Mouse (Mus musculus): ENCODE measurements around the gene Tsnax. TPM values are rescaled to one million over a fixed set of nuclear protein-coding genes. Genes with fewer than 3 reads are reported as not detected.
A peak's percentile ranks its signal among the peaks of the same experiment; 100 is the strongest.

Tsnax gene
- polyA plus RNA-seq, 1 experiment from 2014 or later: 128 TPM

DNA sequence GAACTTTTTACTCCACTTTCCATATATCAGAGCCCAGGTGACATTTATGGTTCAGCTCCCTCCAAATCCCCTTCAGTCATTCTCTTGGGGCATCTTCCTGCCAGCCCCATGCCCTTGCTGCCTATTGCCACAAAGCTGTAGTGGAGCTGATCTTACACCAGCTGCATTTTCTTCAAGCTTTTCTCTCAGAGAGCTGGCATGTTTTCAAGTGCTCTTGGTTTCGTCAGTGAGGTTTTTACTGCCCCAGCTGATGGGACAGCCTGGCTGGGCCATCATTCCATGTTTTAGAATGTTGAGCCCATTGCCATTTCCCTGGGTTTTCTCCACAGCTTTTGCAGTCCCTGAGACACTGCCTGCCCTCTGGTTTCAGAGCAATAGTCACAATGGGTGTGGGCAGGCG is 17.0 kb upstream of the Tsnax start:
- H3K4me1 ChIP-seq: no peaks in the 10 kb centered on the region
- no peak overlapping the region for H3K27ac ChIP-seq
- H3K4me3 ChIP-seq: no peak overlapping the region
- no peak for ATAC-seq
- H3K9ac ChIP-seq: no peak overlapping the region
- no peaks in the 10 kb centered on the region for H3K36me3 ChIP-seq (ENCODE audit: poor library complexity, severe bottlenecking)
- H3K9me3 ChIP-seq (replicated peaks): peaks cover 16% of the 10 kb centered on the region
- peaks cover 14% of the 10 kb centered on the region for H3K27me3 ChIP-seq
- H3K4me2 ChIP-seq: no peak overlapping the region
- 74% methylated on average over 2 of the region's 2 CpGs for WGBS

DNA sequence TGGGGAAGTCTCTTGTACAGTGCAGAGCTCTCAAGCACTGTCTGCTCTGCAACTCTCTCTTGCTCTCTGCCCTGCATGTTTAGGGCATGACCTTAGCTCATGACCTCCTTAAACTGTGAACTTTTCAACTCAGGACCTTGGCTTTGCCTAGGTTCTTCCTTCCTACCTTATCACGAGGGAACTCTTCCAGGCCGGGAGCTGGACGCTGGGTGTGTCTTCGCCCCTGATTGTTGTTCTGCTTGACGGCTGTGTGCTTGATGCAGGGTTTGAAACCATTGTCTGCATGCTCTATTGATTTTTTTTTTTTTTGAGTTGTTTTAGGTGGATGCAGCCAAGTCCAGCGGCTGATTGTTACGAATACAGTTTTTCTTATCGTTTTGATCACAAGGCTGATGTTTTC is 11.3 kb downstream of the Tsnax start:
- H3K36me3 ChIP-seq (ENCODE audit: poor library complexity, severe bottlenecking): peaks cover 63% of the 10 kb centered on the region
- ATAC-seq: no peak
- WGBS: 93% methylated on average over 8 of the region's 8 CpGs

DNA sequence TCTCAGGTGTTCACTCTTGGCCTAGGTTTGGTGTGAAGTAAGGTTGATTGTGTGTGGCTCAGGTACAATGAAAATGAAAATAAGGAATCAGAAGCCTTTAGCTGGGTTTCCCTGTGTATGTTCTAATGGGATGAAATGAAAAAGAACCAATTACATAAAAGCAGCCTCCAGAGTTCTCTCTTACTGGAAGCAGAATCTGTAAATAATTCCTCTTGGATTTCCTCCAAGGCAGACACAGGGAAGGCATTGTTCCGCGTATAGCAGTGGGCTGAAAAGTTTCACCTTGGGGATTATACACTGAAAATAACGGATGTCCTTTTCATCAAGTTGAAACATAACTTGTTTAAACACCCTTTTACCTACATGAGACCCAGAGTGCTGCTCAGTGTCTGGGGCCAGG is 14.4 kb downstream of the Tsnax start:
- H3K4me2 ChIP-seq: no peak overlapping the region
- peak overlapping the region; percentile 10; the same call in 1 of the 2 replicates for H3K27ac ChIP-seq
- H3K4me3 ChIP-seq: no peak overlapping the region
- 49% methylated on average over 3 of the region's 3 CpGs for WGBS
- ATAC-seq: no peak
- peaks cover 82% of the 10 kb centered on the region for H3K36me3 ChIP-seq (ENCODE audit: poor library complexity, severe bottlenecking)
- H3K9me3 ChIP-seq (replicated peaks): no peaks in the 10 kb centered on the region
- H3K9ac ChIP-seq: no peak overlapping the region
- H3K4me1 ChIP-seq: peaks cover 9% of the 10 kb centered on the region; the same call in 1 of the 2 replicates
- no peaks in the 10 kb centered on the region for H3K27me3 ChIP-seq

More for the DNA sequence above, 11.3 kb downstream of the Tsnax start:
- Histone ChIP-seq H3K9me3 (replicated peaks) (no peaks in the 10 kb centered on the region), H3K4me1 (peaks cover 9% of the 10 kb centered on the region; the same call in 1 of the 2 replicates), H3K9ac (no peak overlapping the region), H3K4me3 (no peak overlapping the region), H3K27ac (no peak overlapping the region), H3K27me3 (no peaks in the 10 kb centered on the region), H3K4me2 (no peak overlapping the region)

DNA sequence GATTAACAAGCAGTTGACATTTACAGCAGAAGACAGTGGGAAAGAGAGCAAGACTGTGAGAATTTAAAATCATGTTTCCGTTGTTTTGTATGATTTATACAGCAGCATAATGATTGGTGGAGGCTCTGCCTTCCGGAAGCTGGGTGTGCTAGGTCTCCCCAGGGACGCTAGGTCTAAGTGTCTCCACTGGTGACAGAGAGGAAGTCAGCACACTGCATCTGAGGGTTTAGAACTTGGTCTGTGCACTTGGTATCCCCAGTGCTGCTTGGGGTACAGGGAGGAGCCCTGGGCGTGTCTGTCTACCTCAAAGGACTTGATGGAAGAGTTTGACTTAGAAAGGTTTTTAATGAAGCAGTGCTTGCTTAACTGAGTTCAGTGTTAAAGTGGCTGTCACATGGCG is 16.0 kb downstream of the Tsnax start:
- ATAC-seq: no peak
- 93% methylated on average over 5 of the region's 5 CpGs for WGBS
- Histone ChIP-seq H3K4me1 (peaks cover 9% of the 10 kb centered on the region; the same call in 1 of the 2 replicates), H3K27ac (no peak overlapping the region), H3K9ac (no peak overlapping the region), H3K9me3 (replicated peaks) (no peaks in the 10 kb centered on the region), H3K36me3 (ENCODE audit: poor library complexity, severe bottlenecking) (peaks cover 96% of the 10 kb centered on the region), H3K4me2 (no peak overlapping the region), H3K27me3 (no peaks in the 10 kb centered on the region), H3K4me3 (no peak overlapping the region)

DNA sequence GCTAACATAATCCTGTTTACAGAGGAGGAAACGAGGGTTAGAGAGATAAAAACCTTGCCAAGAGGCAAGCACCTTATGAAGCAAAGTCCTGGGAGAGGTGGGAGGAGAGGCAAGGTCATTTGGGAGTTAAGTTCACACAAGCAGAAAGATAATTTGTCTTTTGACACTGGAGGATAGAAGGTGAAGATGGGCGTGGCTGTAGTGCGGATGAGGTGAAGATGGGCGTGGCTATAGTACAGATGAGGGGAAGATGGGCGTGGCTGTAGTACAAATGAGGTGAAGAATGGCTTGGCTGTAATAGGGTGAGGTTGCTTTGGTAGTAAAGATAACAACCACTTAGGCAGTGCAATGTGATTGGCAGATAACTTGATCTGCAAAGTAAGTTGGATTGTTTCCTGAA is 18.5 kb downstream of the Tsnax start:
- Histone ChIP-seq H3K27ac (no peak overlapping the region), H3K36me3 (ENCODE audit: poor library complexity, severe bottlenecking) (peaks cover 88% of the 10 kb centered on the region), H3K4me2 (no peak overlapping the region), H3K9ac (no peak overlapping the region), H3K27me3 (no peaks in the 10 kb centered on the region), H3K9me3 (replicated peaks) (no peaks in the 10 kb centered on the region), H3K4me1 (peaks cover 14% of the 10 kb centered on the region; the same call in 1 of the 2 replicates), H3K4me3 (no peak overlapping the region)
- no peak for ATAC-seq
- WGBS: 89% methylated on average over 5 of the region's 5 CpGs

DNA sequence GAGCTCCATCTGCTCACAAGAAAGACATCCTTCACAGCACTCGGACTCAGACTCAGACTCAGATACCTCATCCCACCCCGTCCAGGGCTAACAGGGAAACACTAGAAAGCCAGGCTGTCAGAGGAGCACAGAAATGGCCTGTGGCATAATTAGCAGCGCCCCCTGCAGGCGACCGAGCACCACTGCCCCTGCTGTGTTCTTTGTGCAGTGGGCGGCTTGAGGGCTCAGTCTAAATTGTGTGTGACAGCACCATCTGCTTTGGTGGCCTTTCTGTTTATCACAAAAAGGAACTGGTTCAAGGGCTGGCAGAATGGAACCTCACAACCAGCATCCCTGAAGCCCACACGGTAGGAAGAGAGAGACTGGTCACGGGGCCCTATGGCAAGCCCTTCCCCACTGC is 21.9 kb downstream of the Tsnax start:
- H3K4me3 ChIP-seq: no peak overlapping the region
- no peaks in the 10 kb centered on the region for H3K27me3 ChIP-seq
- peak overlapping the region; percentile 31 for H3K27ac ChIP-seq
- H3K36me3 ChIP-seq (ENCODE audit: poor library complexity, severe bottlenecking): peaks cover 87% of the 10 kb centered on the region
- 0 out of 2 replicates have a peak, but pooled peaks cover 6% of the 10 kb centered on the region for H3K4me1 ChIP-seq
- no peak overlapping the region for H3K4me2 ChIP-seq
- no peak overlapping the region for H3K9ac ChIP-seq
- peak; percentile 70; the same call in 1 of the 2 replicates for ATAC-seq
- no peaks in the 10 kb centered on the region for H3K9me3 ChIP-seq (replicated peaks)
- 26% methylated on average over 8 of the region's 8 CpGs for WGBS

DNA sequence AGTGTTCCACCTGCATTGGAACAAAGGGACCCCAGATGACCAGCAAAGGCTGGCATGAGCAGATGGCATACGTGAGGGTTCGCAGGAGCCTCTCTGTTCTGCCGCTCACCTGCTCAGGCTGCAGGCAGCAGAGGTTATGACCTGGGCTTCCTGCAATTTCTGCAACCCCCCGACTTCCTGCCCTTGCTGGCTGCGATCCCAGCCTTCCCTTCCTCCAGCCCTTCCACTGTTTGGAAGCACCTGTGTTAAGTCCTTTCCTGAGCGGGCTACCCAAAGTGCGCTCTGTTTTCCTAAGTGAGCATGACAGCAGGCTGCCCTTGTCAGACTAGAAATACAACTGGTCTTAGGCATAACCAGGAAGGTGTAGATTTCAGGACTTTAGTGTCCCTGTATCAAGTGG is 24.3 kb downstream of the Tsnax start:
- 0 out of 2 replicates have a peak, but pooled peaks cover 6% of the 10 kb centered on the region for H3K4me1 ChIP-seq
- H3K4me3 ChIP-seq: no peak overlapping the region
- 96% methylated on average over 7 of the region's 7 CpGs for WGBS
- ATAC-seq: no peak
- no peak overlapping the region for H3K9ac ChIP-seq
- H3K36me3 ChIP-seq (ENCODE audit: poor library complexity, severe bottlenecking): peaks cover 78% of the 10 kb centered on the region
- H3K27ac ChIP-seq: no peak overlapping the region
- no peaks in the 10 kb centered on the region for H3K9me3 ChIP-seq (replicated peaks)
- no peaks in the 10 kb centered on the region for H3K27me3 ChIP-seq
- H3K4me2 ChIP-seq: no peak overlapping the region

DNA sequence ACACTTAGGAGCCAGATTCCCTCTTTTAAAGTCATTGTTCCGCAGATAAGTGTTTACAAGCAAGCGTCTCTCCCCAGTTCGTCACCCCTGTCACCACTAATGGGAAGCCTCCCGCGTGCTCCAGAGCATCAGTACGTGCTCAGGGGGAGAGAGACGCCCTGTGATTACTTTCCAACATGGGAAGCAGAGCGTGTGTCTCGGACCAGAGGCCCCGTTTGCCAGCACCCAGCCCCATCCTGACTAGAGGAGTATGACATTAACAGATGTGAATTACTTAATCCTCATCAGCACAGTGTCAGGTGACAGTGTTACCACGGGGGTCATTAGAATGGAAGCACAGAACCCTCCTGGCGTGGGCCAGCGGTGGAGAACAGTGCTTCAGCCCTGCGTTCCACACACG is 25.9 kb downstream of the Tsnax start:
- 0 out of 2 replicates have a peak, but pooled peaks cover 6% of the 10 kb centered on the region for H3K4me1 ChIP-seq
- peaks cover 62% of the 10 kb centered on the region for H3K36me3 ChIP-seq (ENCODE audit: poor library complexity, severe bottlenecking)
- no peak overlapping the region for H3K27ac ChIP-seq
- H3K27me3 ChIP-seq: no peaks in the 10 kb centered on the region
- 87% methylated on average over 15 of the region's 15 CpGs for WGBS
- no peak overlapping the region for H3K4me2 ChIP-seq
- no peak overlapping the region for H3K9ac ChIP-seq
- H3K9me3 ChIP-seq (replicated peaks): no peaks in the 10 kb centered on the region
- no peak overlapping the region for H3K4me3 ChIP-seq
- no peak for ATAC-seq

DNA sequence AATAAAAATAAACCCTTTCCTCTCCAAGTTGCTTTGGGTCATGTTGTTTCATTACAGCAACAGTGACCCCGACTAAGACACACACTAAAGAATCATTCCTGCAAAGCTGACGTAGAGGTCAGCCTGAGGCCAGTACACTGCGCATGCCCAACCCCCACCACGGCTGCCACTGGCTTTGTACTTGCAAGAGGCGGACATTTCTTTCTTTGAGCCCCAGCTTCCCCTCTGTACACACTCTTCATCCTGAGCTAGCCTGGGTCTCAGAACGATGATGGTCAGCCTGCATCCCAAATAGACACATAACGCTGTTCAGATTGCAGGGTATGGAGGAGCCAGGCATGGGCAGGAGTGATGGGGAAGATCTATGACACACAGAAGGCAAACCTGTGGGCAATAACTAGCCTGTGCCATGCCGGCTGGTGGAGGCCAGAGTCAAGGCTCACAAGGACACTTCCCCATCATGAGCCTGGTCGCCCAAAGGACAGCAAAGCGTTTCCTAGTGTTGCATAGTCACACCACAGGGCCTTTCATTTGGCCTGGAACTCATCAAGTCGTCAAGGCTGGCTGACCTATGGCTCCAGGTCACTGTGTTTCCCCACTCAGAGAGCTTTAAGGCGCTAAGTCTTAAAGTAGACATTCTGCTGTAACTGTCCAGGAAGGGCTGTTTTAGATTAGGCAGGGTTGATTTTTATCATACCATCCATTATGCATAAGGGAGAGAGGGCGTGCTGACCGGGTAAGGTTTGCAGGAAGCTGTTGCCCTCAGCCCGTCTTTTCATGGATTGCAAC is 28.0 kb downstream of the Tsnax start:
- ATAC-seq: no peak
- H3K4me3 ChIP-seq: no peak overlapping the region
- H3K9me3 ChIP-seq (replicated peaks): no peaks in the 10 kb centered on the region
- WGBS: 87% methylated on average over 15 of the region's 15 CpGs
- no peaks in the 10 kb centered on the region for H3K4me1 ChIP-seq
- no peaks in the 10 kb centered on the region for H3K27me3 ChIP-seq
- no peak overlapping the region for H3K4me2 ChIP-seq
- H3K27ac ChIP-seq: no peak overlapping the region
- no peak overlapping the region for H3K9ac ChIP-seq
- H3K36me3 ChIP-seq (ENCODE audit: poor library complexity, severe bottlenecking): peaks cover 51% of the 10 kb centered on the region

DNA sequence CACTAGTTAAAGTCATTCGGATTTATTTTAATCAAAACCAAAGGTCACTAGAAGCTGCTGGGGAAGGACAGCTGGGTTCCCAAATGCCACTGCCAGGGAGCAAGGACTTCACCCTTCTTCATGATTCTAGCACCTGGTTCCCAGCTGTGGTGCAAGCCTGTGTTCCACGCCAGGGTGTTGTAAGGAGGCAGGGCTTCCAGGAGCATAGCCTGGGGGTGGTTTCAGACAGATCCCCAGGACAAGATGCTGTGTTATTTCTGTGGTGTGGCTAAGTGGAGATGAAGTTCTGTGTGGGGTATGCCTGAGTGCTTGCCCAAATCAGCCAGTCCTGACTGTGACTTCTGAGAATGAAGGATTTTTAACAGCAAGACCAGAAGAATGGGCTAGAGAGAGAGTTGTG is 28.7 kb downstream of the Tsnax start:
- Histone ChIP-seq H3K36me3 (ENCODE audit: poor library complexity, severe bottlenecking) (peaks cover 45% of the 10 kb centered on the region), H3K4me2 (no peak overlapping the region), H3K4me1 (no peaks in the 10 kb centered on the region), H3K9ac (no peak overlapping the region), H3K4me3 (no peak overlapping the region), H3K9me3 (replicated peaks) (no peaks in the 10 kb centered on the region), H3K27ac (no peak overlapping the region), H3K27me3 (no peaks in the 10 kb centered on the region)
- WGBS: 77% methylated on average over 2 of the region's 2 CpGs
- ATAC-seq: no peak

DNA sequence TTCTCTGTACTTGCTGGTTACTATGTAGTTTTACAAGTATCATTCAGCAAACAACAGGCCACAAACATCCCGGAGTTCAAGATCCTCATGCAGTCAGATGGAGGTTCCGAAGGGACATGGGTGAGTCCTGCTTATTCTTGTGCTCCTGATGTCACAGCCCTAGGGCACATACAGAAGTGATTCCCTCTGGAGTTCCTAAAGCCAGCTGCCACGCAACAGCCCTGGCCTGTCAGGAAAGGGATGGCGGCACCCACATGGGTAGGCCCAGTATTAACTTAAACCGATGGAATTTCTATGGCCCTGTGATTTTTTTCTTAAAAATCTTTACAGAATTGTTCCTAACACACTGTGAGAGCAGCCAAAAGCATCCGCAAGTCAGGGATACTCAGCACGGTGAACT is 30.6 kb downstream of the Tsnax start:
- no peak for ATAC-seq
- no peaks in the 10 kb centered on the region for H3K27me3 ChIP-seq
- WGBS: 85% methylated on average over 7 of the region's 7 CpGs
- no peak overlapping the region for H3K27ac ChIP-seq
- no peaks in the 10 kb centered on the region for H3K4me1 ChIP-seq
- H3K36me3 ChIP-seq (ENCODE audit: poor library complexity, severe bottlenecking): peaks cover 26% of the 10 kb centered on the region
- no peaks in the 10 kb centered on the region for H3K9me3 ChIP-seq (replicated peaks)
- no peak overlapping the region for H3K4me2 ChIP-seq
- no peak overlapping the region for H3K9ac ChIP-seq
- no peak overlapping the region for H3K4me3 ChIP-seq

DNA sequence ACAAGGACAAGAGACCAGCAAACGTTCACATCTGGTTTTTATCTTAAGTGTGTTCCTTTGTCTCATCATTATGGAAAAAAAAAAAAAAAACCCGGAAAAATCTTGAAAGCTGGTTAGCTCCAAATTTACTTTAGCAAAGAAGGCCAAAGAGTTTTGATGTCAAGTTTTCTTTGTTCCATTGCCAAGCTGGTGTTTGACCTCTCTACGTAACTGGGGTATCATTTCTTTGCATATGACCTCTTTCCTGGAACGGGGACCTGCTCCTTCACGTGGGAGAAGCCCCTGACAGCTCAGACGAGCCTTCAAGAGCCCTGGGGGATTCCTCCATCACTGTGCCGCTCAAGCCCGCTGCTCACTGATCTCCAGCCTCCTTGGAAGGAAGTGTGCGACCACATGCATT is 31.1 kb downstream of the Tsnax start:
- H3K4me2 ChIP-seq: no peak overlapping the region
- H3K9ac ChIP-seq: no peak overlapping the region
- H3K4me3 ChIP-seq: no peak overlapping the region
- no peaks in the 10 kb centered on the region for H3K9me3 ChIP-seq (replicated peaks)
- WGBS: 59% methylated on average over 9 of the region's 9 CpGs
- no peak for ATAC-seq
- no peaks in the 10 kb centered on the region for H3K4me1 ChIP-seq
- peaks cover 21% of the 10 kb centered on the region for H3K36me3 ChIP-seq (ENCODE audit: poor library complexity, severe bottlenecking)
- no peaks in the 10 kb centered on the region for H3K27me3 ChIP-seq
- H3K27ac ChIP-seq: no peak overlapping the region

DNA sequence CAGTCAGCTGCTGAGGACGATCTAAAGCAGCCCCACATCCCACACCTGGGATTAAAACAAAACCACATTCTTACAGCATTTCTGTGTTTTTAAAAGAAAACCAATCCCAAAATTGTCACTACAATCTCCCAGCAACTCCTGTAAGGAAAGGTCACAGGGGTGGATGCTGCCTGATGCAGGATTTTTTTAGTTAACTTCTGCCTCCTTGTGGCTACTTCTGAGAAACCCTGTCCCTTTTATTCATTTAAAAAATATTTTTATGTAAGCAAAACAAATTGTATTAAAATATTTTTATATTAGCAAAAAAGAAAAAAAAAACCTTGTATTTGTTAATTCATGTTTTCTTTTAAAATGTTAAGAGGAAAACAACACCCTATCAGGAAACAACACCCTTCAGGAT is 33.0 kb downstream of the Tsnax start:
- no peak for ATAC-seq
- WGBS: 88% methylated on average over 1 of the region's 1 CpGs

More for the DNA sequence above, 33.0 kb downstream of the Tsnax start:
- H3K4me3 ChIP-seq: no peak overlapping the region
- H3K9me3 ChIP-seq (replicated peaks): no peaks in the 10 kb centered on the region
- no peak overlapping the region for H3K4me2 ChIP-seq
- peaks cover 3% of the 10 kb centered on the region; the same call in 1 of the 2 replicates for H3K36me3 ChIP-seq (ENCODE audit: poor library complexity, severe bottlenecking)
- H3K9ac ChIP-seq: no peak overlapping the region
- no peaks in the 10 kb centered on the region for H3K27me3 ChIP-seq
- H3K27ac ChIP-seq: no peak overlapping the region
- no peaks in the 10 kb centered on the region for H3K4me1 ChIP-seq
